Mouse (Mus musculus): ENCODE data around the gene Ttll11. TPM values are rescaled to one million over a fixed set of nuclear protein-coding genes. Genes with fewer than 3 reads are reported as not detected.

Gene Ttll11
- 0.70 TPM for polyA plus RNA-seq (2014; fragmentation: Illumina TruSeq; extraction: RNeasy Lipid Tissue Mini Kit (QIAGEN cat#74804); ENCODE audit: insufficient read depth, low read depth, low replicate concordance)

DNA sequence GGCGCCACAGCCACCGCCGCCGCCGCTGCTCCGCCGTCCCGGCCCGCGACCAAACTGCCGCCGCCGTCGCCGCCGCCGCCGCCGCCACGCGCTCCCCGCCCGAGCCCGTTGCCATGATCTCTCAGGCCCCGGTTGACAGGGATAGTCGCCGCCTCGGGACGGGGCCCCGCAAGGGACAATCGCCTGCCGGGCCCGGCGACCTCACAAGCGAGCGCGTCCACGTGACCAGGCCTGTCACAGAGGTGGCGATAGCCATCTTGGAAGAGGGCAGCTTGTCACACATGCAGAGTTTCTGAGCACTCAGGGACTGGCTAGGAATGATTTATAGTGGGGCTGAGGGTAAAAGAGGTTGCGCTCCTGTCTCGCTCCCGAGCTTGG is at the start of gene Ttll11:
Gene Ttll11 (minus strand): TSS at position 270 of the 378 bp plus-strand sequence.

Other genes starting within 250 kb of the Ttll11 start
- gene Ndufa8, start 69.5 kb upstream of the Ttll11 start, polyA plus RNA-seq (2014; fragmentation: Illumina TruSeq; extraction: RNeasy Lipid Tissue Mini Kit (QIAGEN cat#74804); ENCODE audit: insufficient read depth, low read depth, low replicate concordance) = 131 TPM
- gene Morn5, start 69.5 kb upstream of the Ttll11 start, polyA plus RNA-seq (2014; fragmentation: Illumina TruSeq; extraction: RNeasy Lipid Tissue Mini Kit (QIAGEN cat#74804); ENCODE audit: insufficient read depth, low read depth, low replicate concordance) = 7.8 TPM
- 0.77 TPM for gene Lhx6, start 125.5 kb upstream of the Ttll11 start, polyA plus RNA-seq (2014; fragmentation: Illumina TruSeq; extraction: RNeasy Lipid Tissue Mini Kit (QIAGEN cat#74804); ENCODE audit: insufficient read depth, low read depth, low replicate concordance)
- 12.9 TPM for gene Mrrf, start 156.5 kb upstream of the Ttll11 start, polyA plus RNA-seq (2014; fragmentation: Illumina TruSeq; extraction: RNeasy Lipid Tissue Mini Kit (QIAGEN cat#74804); ENCODE audit: insufficient read depth, low read depth, low replicate concordance)
- gene Rbm18, start 156.9 kb upstream of the Ttll11 start, polyA plus RNA-seq (2014; fragmentation: Illumina TruSeq; extraction: RNeasy Lipid Tissue Mini Kit (QIAGEN cat#74804); ENCODE audit: insufficient read depth, low read depth, low replicate concordance) = 26.6 TPM

Measured in lung, adult 10 weeks (tissue).